Mouse (Mus musculus): Measurements from ENCODE around the gene Prdm13. TPM values are rescaled to one million over a fixed set of nuclear protein-coding genes. Genes with fewer than 3 reads are reported as not detected.

Prdm13 gene
- total RNA-seq (2023): not detected

GRCm38 (mm10) chr4:21685595-21686091 lies at the start of gene Prdm13:
Prdm13 (minus strand) TSS chr4:21685963.

GRCm38 (mm10) chr4:21727615-21728165 lies 41.9 kb upstream of the Prdm13 start, which contains the start of gene Ccnc:
Ccnc (plus strand) TSS chr4:21727701.

Other genes with a start within 250 kb of the Prdm13 start
- gene Ccnc, start 41.7 kb upstream of the Prdm13 start, total RNA-seq (2023): 10 to 100 TPM; 26.6 to 33.5 TPM
- 10 to 100 TPM; 37.8 to 39.5 TPM for gene Usp45, start 81.2 kb upstream of the Prdm13 start, total RNA-seq (2023)
- 10 to 100 TPM; 17.0 to 17.8 TPM for gene Tstd3, start 81.2 kb upstream of the Prdm13 start, total RNA-seq (2023)
- gene Pnisr, start 161.6 kb upstream of the Prdm13 start, total RNA-seq (2023): 100 to 1,000 TPM; 164 TPM
- 1 to 10 TPM; 2.8 to 3.4 TPM for gene Coq3, start 193.7 kb upstream of the Prdm13 start, total RNA-seq (2023)
- gene Faxc, start 245.4 kb upstream of the Prdm13 start, total RNA-seq (2023): not detected

Data from monocyte, adult 59 days (primary cell).